Mouse (Mus musculus) thymus, postnatal 36 days (tissue): Measurements from ENCODE around the gene Mllt1.
"Not testable (repeated sequence)": the region's sequence is repeated elsewhere in the genome, so short reads cannot be mapped to it uniquely, and the experiment has no call there.

Experiments
- DNase-seq, 2 experiments: peaks; one replicate each; pipeline ENCODE4 v3.0.0; 2022; ENCODE audit warnings: mixed read lengths in 2 of 2

Gene Mllt1

GRCm38 (mm10) chr17:56934545-56935330, 477 bp downstream of the Mllt1 start:
- DNase-seq = no peak

DNA sequence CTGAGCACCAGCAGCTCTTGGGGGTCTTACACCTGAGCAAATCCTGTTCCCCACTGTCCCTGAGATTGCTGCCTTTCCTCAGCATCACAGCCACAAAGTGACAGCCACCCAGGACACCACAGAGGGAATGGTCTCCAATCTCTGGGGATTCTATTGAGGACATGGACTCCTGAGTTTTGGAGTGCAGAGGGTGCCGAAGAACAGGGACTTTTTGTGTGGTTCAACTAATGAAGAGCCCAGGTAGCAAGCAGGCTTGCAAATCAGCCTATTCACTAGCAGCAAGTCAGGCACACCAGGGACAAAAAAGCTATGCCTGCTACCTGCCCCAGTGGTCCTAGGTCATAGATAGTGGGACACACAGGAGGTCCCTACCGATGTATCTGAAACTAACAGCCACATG, 1.8 kb downstream of the Mllt1 start:
- DNase-seq = no peak

- DNase-seq = no peak
Observed at GRCm38 (mm10) chr17:56930026-56930425, 5.2 kb downstream of the Mllt1 start.

DNA sequence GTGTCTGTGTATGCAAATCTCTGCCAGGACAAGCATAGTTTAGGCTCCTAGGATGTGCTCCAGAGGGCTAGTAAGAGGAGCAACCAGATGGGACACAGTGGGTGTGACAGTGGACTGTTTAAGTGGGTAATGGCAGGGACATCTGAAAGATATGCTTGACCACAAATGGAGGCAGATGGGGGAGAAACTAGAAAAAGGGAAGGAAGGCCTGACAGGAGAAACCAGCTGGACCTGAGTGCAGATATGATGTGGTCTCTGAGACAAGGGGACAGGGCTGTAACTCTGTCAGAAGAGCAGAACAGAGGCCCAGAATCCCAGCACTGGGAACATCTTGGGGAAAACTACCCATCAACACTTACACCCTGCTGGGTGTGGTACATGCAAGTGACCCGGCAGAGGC, 5.7 kb downstream of the Mllt1 start:
- DNase-seq = no peak

DNA sequence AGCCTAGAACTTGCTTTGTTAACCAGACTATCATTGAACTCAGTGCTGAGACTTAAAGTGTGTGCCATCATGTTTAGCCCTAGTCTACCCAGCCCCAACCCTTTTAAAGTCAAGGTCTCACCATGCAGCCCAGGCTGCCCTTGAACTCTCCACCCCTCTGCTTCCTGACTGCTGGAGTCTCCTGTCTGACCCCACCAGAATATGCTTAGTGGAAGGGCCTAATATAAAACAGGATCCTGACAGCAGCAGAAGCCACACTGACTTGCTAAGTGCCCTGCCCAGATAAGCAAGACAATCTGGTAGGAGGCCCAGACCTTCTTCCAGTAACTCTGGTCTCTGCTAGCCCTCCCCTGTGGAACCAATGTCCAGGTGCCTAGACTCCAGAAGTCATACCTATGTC, 6.1 kb downstream of the Mllt1 start:
- DNase-seq = no peak

- no peak for DNase-seq
Observed at GRCm38 (mm10) chr17:56925998-56926397, 9.2 kb downstream of the Mllt1 start.

GRCm38 (mm10) chr17:56919725-56920124, 15.5 kb downstream of the Mllt1 start:
- DNase-seq = no peak

DNA sequence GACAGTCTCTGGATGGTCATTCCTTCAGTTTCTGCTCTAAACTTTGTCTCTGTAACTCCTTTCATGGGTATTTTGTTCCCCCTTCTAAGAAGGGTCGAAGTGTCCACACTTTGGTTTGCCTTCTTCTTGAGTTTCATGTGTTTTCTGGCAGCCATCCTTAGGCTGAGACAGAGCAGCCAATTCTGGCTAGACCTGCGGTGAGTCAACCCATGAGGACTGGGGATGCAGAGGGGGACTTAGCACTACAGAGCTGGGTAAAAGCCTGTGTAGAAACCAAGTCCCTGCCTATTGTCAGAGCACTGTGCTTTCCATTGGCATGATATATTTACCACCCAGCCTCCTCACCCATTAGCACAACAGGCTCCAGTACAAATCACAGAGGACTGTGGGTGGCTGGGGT, 18.0 kb downstream of the Mllt1 start:
- no peak for DNase-seq

GRCm38 (mm10) chr17:56913444-56913843, 21.8 kb downstream of the Mllt1 start:
- no peak for DNase-seq

DNA sequence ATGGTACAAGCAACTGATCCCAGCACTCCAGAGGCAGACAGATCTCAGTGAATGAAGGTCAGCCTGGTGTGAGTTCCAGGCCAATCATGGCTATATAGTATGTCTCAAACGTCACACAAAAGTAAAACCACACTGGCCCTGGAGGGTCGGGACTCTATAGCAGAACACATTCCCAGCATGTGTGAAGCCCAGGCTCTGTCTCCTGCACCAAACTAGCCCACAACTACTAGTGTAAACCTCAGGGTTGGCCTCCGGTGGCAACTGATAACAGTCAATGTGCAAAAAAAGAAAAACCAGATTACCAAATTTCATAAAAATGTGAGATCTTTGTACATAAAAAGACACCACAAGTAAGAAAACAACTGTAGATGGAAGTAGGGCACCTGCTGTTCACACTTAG, 22.2 kb downstream of the Mllt1 start:
- DNase-seq = no peak

DNA sequence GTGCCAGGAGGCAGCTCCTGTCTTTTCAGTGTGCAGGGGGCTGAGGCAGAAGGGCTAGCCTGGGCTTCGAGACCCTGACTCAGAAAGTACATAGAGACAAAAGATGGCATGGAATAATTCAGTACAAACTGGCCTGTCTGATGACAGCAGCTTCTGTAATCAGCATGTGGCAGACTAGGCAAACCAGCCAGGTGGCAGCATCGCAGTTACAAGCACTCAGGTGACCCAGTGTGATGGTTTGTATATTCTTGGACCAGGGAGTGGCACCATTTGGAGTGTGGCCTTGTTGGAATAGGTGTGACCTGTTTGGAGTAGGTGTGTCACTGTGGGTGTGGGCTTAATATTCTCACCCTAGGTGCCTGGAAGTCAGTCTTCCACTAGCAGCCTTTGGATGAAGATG, 25.5 kb downstream of the Mllt1 start:
- DNase-seq = not testable (repeated sequence)

DNA sequence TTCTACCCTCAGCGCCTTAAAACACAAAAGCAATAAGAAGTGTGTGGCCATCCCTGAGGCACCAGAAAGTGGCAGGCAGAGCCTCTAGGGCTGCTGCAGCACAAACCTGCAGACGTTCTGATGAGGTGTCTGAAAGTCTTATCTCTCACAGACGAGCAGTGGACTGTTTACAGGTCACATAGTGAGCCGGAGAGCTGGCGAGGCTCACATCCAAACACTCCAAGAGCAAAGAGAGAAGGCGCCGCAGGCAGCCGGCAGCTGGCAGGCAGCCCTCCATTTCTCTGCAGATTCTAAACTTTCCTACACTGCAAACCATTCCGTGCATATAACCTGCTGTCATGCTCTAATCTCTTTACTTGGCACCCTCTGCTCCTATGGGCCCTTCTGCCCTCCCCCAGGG, 27.3 kb downstream of the Mllt1 start:
- no peak for DNase-seq

- DNase-seq = no peak
Observed at GRCm38 (mm10) chr17:56907096-56907495, 28.1 kb downstream of the Mllt1 start.

GRCm38 (mm10) chr17:56906166-56906565, 29.0 kb downstream of the Mllt1 start:
- no peak for DNase-seq

DNA sequence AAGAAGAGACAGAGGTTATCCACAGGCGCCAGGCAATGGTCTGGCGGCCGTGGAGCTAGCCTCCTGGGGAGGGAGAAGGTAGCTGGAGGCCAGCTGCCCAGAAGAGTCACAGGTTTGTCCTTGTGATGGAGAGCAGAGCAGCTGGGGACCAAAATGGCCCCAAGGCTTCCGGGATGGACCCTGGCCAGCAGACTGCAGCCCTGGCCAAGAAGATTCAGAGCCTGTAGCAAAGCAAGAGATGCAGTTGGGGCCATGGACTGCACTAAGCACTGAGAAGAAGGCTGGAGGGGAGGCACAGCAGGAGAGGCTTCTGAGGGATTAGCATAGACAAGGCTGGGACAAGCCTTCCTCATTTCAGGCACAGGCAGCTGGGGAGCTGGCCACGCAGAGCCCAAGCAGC, 32.5 kb downstream of the Mllt1 start:
- no peak for DNase-seq

DNA sequence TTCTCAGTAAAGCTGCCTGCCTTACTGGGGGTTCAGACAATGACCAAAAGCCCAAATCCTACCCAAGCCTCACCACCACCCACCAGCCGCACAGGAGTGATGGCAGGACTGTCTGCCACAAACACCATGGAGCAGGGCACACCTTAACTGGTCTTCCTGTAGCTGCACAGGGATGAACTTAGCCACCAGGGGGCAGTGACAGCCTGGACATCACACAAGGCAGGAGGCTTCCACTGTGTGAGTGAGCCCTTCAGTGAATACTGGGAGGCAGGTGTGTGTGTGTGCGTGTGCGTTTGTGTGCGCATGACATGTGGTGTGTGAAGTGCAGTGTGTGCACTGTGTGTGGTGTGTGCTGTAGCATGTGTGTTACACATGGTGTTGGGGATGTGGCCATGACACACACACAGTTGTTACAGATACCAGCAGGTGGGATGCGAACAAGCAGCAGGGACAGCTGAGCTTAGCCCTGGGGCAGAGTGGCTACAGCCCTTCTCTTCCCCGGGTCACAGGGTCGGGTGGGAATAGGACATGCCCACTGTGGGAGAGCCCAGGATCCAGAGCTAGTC, 37.5 kb downstream of the Mllt1 start:
- DNase-seq = peak; percentile 78 to 79

- no peak for DNase-seq
Observed at GRCm38 (mm10) chr17:56896513-56897129, 38.6 kb downstream of the Mllt1 start.

DNA sequence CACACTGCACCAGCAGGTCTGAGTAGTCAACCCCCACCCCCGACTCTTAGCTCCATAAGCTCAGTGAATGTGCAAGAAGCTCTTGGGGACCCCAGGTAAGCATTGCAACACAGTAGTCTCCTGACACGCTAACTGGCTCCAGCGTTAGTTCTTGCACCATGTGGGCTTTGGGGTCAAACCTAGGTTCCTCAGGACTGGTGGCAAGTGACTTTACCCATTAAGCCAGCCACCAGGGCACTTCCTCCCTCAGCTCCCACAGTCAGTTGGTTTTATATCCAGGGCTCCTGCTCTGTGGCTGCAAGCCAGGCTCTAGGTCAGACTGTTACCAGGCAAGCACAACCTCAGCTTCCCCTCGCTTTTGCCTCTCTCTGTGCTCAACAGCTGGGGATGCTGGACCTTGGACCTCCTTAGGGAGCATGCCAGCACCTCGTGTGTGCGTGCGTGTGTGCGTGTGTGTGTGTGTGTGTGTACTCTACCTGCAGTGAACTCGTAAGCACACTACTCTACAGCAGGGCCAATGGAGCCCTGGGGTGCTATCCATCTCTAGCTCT, 39.8 kb downstream of the Mllt1 start:
- no peak for DNase-seq

DNA sequence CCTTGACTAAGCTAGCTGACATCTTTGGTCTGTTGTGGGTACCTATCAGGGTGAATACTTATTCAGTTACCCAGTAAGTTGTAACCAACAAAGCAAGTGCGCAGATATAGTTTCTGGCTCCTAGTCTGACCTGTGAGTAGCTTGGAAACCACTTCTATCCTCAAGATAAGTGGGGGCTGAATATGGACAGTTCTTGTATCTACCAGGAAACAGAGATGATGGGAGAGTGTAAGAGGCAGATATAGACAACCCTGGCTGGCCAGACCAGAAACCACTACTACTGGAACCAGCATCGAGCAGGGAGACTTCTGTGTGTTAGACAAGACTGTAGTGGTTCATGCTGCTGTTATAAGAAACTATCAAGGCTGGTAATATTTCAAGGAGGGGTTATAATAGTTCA, 45.2 kb downstream of the Mllt1 start:
- DNase-seq = no peak

GRCm38 (mm10) chr17:56888050-56888449, 47.2 kb downstream of the Mllt1 start:
- DNase-seq = no peak

DNA sequence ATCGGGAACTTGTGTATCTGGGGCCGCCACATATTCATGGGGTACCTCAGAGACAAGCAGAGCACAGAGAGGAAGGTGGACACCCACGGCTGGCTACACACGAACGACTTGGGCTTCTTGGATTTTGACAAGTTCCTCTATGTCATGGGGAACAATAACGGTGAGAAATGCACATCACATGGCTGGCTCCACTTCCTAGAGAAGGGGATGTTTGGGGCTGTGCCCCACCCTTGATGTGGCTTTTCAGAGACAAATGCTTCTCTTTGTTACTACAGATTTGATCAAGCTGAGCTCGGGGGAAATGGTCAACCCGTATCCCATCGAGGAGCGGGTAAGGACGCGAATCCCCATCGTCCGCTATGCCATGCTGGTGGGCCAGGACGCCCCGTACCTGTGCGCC, 50.4 kb downstream of the Mllt1 start:
- DNase-seq = no peak

DNA sequence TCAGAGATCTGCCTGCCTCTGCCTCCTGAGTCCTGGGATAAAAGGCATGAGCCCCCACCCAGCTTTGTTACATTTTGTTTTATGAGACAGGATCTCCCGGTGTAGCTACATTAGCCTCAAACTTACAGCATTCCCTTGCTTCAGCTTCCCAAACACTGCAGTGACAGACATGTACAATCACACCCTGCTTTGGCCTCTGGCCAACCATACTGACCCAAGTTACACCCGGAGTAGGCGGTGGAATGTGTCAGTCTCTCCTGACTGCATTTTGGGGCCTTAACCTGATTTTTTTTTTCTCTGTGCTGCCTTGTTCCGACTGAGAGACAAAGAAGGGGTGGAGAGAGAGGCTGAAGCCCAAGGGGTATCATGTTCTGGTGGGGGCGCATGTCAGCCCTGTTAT, 50.9 kb downstream of the Mllt1 start:
- no peak for DNase-seq

- DNase-seq = no peak
Observed at GRCm38 (mm10) chr17:56883612-56884011, 51.6 kb downstream of the Mllt1 start.

- no peak for DNase-seq
Observed at GRCm38 (mm10) chr17:56877426-56877825, 57.8 kb downstream of the Mllt1 start.
